Mouse (Mus musculus) liver, embryonic 11.5 days (tissue): ENCODE measurements around the gene Fam162a. TPM values are rescaled to one million over a fixed set of nuclear protein-coding genes. Genes with fewer than 3 reads are reported as not detected.

Experiments
- ATAC-seq: fragments of 200-750 bp; cut with Nextera tagmentation; replicated peaks from 2 replicates; pipeline ENCODE4 v1.8.0; 2017; ENCODE audit warnings: moderate number of reproducible peaks, mild to moderate bottlenecking, moderate TSS enrichment, moderate library complexity; ENCODE audit not compliant: low FRiP score
- DNase-seq: peaks from one replicate; pipeline ENCODE4 v3.0.0-alpha.2; 2017; ENCODE audit warnings: low spot score
- H3K27ac ChIP-seq: fragments of 300-500 bp; sonication (generic); 2 replicates; pipeline ENCODE4 v1.5.1; 2014; ENCODE audit warnings: mild to moderate bottlenecking, low read depth, low read length, control low read depth
- H3K27me3 ChIP-seq: fragments of 300-500 bp; sonication (generic); replicated peaks from 2 replicates; pipeline ENCODE4 v1.6.1; 2014; ENCODE audit warnings: low read length, mixed read lengths; ENCODE audit not compliant: control insufficient read depth, insufficient read depth
- H3K36me3 ChIP-seq: fragments of 300-500 bp; sonication (generic); 2 replicates; pipeline ENCODE4 v1.6.1; 2014; ENCODE audit warnings: mild to moderate bottlenecking, low read length, moderate library complexity, mixed read lengths; ENCODE audit not compliant: control insufficient read depth, insufficient read depth
- H3K4me1 ChIP-seq: fragments of 300-500 bp; sonication (generic); replicated peaks from 2 replicates; pipeline ENCODE4 v1.6.1; 2014; ENCODE audit warnings: low read length, mixed read lengths; ENCODE audit not compliant: control insufficient read depth, insufficient read depth
- H3K4me2 ChIP-seq: fragments of 300-500 bp; sonication (generic); 2 replicates; pipeline ENCODE4 v1.6.1; 2014; ENCODE audit warnings: mild to moderate bottlenecking, control low read depth, moderate library complexity
- H3K4me3 ChIP-seq: fragments of 300-500 bp; sonication (generic); 2 replicates; pipeline ENCODE4 v1.5.1; 2014; ENCODE audit warnings: low read depth, low read length, control low read depth
- H3K9ac ChIP-seq: fragments of 300-500 bp; sonication (generic); 2 replicates; pipeline ENCODE4 v1.6.1; 2014; ENCODE audit warnings: low read depth, low read length, control low read depth
- H3K9me3 ChIP-seq: fragments of 300-500 bp; sonication (generic); 2 replicates; pipeline ENCODE4 v1.6.1; 2016; ENCODE audit warnings: low read length, inconsistent platforms, mixed read lengths; ENCODE audit not compliant: control insufficient read depth
- WGBS: fragments of 180-500 bp; shearing (Covaris S2); extraction: QIAGEN DNeasy Blood & Tissue Kit; methylation state at CpG from one replicate; pipeline ENCODE4 v1.1.7; 2014; 5-methylcytosine and 5-hydroxymethylcytosine counted together
- polyA plus RNA-seq: library from polyadenylated mRNA; unstranded; fragments of >200 nt; fragmentation: Nextera tagmentation; extraction: Ambion mirVana; gene quantifications from 2 replicates; pipeline ENCODE4 v1.2.1, GENCODE M21; 2014

Gene Fam162a
- polyA plus RNA-seq, 1 experiment from 2014 or later: 545 TPM

DNA sequence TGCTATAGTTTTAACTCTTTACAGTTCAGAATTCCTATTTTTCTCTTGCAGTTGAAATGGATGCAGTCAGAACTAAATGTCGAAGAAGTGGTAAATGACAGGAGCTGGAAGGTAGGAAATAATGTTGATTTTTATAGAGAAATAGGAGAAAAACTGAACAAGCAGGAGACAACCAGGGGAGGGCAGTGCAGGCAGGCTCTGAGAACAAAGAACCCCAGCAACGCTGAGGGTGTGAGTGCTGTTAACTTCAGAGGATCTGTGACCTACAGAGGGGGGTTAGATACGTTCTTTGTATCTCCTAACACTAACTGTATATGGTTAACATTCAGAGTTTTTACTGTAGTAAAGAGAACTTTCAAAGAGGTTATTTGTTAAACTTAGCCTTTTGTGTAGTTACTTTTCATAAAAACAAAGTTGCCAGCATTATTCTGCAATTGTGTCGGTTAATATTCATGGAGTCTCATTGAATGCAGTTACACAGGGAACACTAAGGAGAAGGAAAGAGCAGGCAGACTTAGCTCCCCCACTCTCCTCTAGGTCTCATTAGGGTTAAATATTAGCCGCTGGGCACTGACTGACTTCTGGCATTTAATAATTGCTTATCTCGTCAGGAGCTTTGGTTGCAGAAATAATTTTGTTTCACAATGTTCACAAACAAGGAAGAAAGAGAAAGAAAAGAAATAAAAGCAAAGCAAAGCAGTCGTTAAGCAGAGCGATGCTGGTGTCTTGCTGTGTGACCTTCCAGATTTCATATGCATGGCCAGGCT, 18.6 kb upstream of the Fam162a start:
- no peaks in the 10 kb centered on the region for H3K27me3 ChIP-seq
- DNase-seq: no peak
- ATAC-seq: no peak
- WGBS: 85% methylated on average over 8 of the region's 8 CpGs
- H3K4me2 ChIP-seq: no peak overlapping the region
- H3K9me3 ChIP-seq: no peaks in the 10 kb centered on the region
- H3K9ac ChIP-seq: no peak overlapping the region
- H3K4me3 ChIP-seq: no peak overlapping the region
- H3K4me1 ChIP-seq: no peaks in the 10 kb centered on the region
- no peak overlapping the region for H3K27ac ChIP-seq
- H3K36me3 ChIP-seq: peaks cover 21% of the 10 kb centered on the region

DNA sequence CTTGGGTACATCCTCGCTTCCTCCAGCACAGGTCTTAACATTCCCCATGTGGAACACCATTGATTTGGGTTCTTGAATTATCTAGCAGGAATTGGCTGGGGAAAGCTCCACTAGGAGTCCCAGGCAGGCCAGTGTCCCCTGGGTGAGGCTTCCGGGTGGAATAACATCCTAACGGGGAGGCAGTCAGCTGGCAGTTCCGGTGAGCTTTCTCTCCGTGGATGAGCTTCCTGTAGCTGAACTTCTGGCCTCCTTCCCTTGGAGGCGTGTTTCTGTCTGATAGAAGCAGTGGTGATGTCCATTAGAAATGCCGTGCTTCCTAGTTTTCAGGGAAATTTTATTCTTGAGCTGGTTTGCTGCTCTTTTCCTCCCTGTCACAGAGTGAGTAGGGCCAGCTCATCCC, 17.7 kb upstream of the Fam162a start:
- Histone ChIP-seq H3K4me1 (no peaks in the 10 kb centered on the region), H3K4me3 (no peak overlapping the region), H3K27ac (no peak overlapping the region), H3K27me3 (no peaks in the 10 kb centered on the region), H3K4me2 (no peak overlapping the region), H3K9me3 (no peaks in the 10 kb centered on the region), H3K9ac (no peak overlapping the region), H3K36me3 (peaks cover 25% of the 10 kb centered on the region)
- WGBS: 87% methylated on average over 7 of the region's 7 CpGs
- no peak for ATAC-seq
- no peak for DNase-seq

DNA sequence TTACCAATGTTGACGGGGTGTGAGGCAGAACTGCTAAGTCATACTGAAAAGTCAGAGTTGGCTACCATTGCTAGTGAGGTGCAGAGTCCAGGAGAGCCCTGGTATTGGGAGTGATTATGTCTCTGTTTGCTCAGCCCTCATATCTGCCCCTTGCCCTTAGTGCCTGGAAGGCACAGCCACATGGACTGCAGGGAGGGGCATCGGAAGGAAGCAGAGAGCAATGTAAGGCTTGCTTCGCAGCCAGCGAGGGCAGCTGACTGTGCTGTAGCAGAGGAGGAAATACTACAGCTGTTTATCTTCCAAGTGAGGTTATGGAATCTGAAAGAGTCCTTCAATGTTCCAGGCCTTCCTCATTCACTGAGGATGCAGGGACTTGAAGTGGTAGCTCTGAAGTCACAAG, 16.5 kb upstream of the Fam162a start:
- Histone ChIP-seq H3K9me3 (no peaks in the 10 kb centered on the region), H3K4me1 (no peaks in the 10 kb centered on the region), H3K27me3 (no peaks in the 10 kb centered on the region), H3K9ac (no peak overlapping the region), H3K4me2 (no peak overlapping the region), H3K36me3 (peaks cover 27% of the 10 kb centered on the region), H3K4me3 (no peak overlapping the region), H3K27ac (no peak overlapping the region)
- 71% methylated on average over 4 of the region's 4 CpGs for WGBS
- DNase-seq (no peak), ATAC-seq (peak; percentile 70)

DNA sequence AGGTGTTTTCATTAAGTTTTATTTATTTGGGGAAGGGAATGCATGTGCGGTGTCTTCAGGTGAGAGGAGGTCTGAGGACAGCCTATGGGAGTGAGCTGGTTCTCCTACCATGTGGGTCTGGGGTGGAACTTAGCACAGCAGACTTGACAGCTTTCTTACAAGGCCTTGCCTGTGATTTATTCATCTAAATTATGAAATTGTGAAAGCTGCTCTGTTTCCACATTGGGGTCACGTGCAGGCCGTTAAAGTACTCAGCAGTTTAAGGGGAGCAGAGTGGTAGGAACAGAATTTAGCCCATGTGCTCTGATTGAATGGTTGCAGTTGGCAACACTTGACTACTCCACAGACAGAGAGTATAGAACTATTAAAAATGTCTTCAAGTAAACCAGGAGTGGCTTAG, 8.5 kb upstream of the Fam162a start:
- no peak overlapping the region for H3K4me2 ChIP-seq
- H3K36me3 ChIP-seq: peaks cover 5% of the 10 kb centered on the region
- H3K9me3 ChIP-seq: no peaks in the 10 kb centered on the region
- no peak for DNase-seq
- H3K4me3 ChIP-seq: no peak overlapping the region
- H3K27me3 ChIP-seq: no peaks in the 10 kb centered on the region
- H3K4me1 ChIP-seq: no peaks in the 10 kb centered on the region
- ATAC-seq: no peak
- 94% methylated on average over 3 of the region's 3 CpGs for WGBS
- no peak overlapping the region for H3K27ac ChIP-seq
- H3K9ac ChIP-seq: no peak overlapping the region

DNA sequence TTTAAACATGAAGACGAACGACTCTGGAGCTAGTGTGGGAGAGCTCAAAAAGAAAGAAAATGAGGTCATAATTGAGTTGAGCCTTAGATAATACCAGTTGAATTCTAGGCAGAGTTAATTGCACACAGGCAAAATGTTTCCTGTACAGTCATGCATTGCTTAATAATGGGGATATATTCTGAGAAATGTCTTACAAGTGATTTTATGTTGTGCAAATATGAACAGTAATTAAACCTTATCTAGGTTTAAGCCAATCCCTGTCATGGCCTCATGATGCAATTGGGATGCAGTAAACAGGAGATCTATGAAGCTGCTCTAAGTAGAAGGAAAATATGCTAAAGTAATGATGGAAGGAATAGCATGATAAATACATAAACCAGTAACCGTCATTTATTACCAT, 3.4 kb upstream of the Fam162a start:
- ATAC-seq: no peak
- H3K9me3 ChIP-seq: no peaks in the 10 kb centered on the region

DNA sequence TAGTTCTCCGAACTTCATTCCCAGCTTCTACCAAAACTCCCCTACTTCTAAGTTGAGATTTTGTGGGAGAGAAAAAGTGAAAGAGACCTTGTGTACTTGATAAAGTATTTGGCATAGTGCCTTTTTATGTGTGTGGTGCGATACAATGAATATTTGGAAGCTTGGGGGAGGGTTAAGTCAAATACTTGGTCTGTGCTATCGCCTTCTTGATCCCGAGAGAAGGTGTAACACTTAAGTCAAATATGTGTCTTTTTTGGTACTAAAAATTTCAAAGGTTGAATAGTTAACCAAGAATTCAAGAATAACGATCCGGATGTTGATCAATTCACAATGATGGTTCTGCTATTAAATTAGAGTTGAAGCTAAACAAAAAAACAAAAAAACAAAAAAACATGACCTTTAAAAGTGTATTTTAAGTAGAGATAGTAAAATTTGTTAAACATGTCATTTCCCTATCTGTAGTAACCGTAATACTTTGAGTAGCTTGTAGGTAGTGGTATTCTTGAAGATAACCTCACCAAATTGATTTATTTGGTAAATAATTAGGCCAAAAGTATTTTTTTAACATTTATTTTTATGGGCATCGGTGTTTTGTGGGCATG, 1.1 kb upstream of the Fam162a start:
- no peak for DNase-seq
- Histone ChIP-seq H3K4me3 (peak overlapping the region; percentile 85), H3K4me2 (peak overlapping the region; percentile 66), H3K9ac (peak overlapping the region; percentile 94), H3K27ac (peak overlapping the region; percentile 99), H3K4me1 (peaks cover 23% of the 10 kb centered on the region), H3K27me3 (no peaks in the 10 kb centered on the region), H3K36me3 (peaks cover 2% of the 10 kb centered on the region; the same call in 1 of the 2 replicates), H3K9me3 (no peaks in the 10 kb centered on the region)
- no peak for ATAC-seq
- WGBS: 24% methylated on average over 8 of the region's 8 CpGs

More for the DNA sequence above, 3.4 kb upstream of the Fam162a start:
- no peak overlapping the region for H3K9ac ChIP-seq
- H3K27me3 ChIP-seq: no peaks in the 10 kb centered on the region
- WGBS: 87% methylated on average over 3 of the region's 3 CpGs
- no peak overlapping the region for H3K4me2 ChIP-seq
- H3K4me3 ChIP-seq: no peak overlapping the region
- H3K27ac ChIP-seq: no peak overlapping the region
- no peaks in the 10 kb centered on the region for H3K36me3 ChIP-seq
- no peak for DNase-seq
- H3K4me1 ChIP-seq: peaks cover 4% of the 10 kb centered on the region; the same call in 1 of the 2 replicates

DNA sequence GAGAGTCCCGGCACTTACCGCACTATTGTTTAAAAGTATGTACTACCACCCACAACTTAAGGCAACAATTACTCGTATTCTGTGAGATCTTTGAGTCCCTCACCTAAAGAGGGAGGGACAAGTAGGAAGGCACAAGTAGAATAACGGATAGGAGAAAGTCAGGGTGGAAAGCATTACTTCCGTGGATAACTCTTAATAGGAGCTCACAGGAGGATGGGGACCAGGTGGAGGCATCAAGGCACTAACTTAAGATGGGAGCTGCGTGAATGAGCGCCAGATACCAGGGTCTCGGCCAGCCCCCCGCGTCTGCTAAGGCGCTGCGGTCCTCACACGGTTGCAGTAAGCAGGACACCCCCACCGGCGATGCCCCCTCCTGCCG, 334 bp downstream of the Fam162a start:
- Histone ChIP-seq H3K4me1 (peaks cover 23% of the 10 kb centered on the region), H3K9me3 (no peaks in the 10 kb centered on the region), H3K27me3 (no peaks in the 10 kb centered on the region), H3K27ac (peak overlapping the region; percentile 99), H3K9ac (peak overlapping the region; percentile 94), H3K36me3 (peaks cover 4% of the 10 kb centered on the region; the same call in 1 of the 2 replicates), H3K4me3 (peak overlapping the region; percentile 85), H3K4me2 (peak overlapping the region; percentile 66)
- DNase-seq (no peak), ATAC-seq (no peak; the same call in none of the 2 replicates)
- WGBS: under 1% methylated on average over 16 of the region's 16 CpGs

DNA sequence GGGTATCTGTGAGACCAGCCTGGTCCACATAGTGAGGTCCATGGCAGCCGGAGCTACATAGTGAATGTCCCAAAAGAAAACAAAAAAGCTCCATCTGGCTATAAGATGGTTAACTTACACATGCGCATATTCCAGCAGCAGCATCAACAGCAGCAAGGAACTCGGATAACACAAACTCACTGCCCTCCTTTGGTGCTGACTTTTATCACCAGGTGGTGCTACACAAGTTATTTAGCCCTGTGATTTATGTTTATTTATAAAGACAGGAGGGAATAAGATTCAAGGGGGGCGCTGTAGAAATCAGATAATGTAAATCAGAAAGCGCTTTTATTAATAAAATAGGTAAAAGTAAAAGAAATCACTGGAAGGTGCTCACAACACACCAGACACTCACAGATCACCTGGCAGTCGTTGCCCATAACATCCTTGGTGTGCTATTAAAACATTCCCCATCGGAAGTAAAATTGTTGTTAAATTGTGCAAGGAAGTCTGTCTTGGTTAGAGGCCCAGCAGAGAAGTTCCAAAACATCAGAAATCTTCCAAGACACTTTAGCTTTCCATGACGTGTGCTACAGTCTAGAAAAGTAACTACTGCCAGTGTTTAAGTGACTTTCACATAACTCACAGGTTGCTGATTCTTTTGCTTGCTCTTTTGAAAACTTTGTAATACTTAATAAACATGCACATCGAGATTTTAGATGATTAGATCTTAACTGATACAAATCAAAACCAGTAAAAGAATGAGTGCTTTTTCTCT, 1.4 kb downstream of the Fam162a start:
- DNase-seq (no peak), ATAC-seq (no peak)
- Histone ChIP-seq H3K27ac (no peak overlapping the region), H3K36me3 (peaks cover 4% of the 10 kb centered on the region; the same call in 1 of the 2 replicates), H3K4me1 (peaks cover 25% of the 10 kb centered on the region), H3K4me3 (peak overlapping the region; percentile 85), H3K4me2 (peak overlapping the region; percentile 66), H3K9ac (peak overlapping the region; percentile 94; the same call in 1 of the 2 replicates), H3K9me3 (no peaks in the 10 kb centered on the region), H3K27me3 (no peaks in the 10 kb centered on the region)
- 49% methylated on average over 9 of the region's 9 CpGs for WGBS
